Mouse (Mus musculus): Measurements from ENCODE around the gene Izumo1r. TPM values are rescaled to one million over a fixed set of nuclear protein-coding genes. Genes with fewer than 3 reads are reported as not detected.

Gene Izumo1r
- polyA plus RNA-seq, 2 experiments from 2014 or later = 971 to 1,075 TPM

DNA sequence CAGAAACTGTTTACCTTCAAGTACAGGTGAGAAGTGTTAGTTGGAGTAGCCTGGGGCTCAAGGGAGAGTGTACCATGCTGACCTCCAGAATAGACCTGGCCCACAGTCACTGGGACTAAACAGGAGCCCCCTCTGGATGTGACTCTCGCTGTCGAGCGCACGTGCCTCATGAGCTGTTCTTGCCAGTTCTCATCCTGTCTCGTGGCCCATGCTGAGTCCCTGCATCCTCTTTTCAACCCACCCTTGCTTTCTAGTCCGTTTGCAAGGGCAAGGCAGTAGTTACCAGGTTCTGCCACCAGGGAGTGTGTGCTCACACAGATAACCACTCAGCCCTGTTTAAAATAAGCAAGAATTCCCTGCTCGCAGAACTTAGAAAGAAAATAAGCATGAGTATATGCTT, 36.8 kb downstream of the Izumo1r start:
- peak; percentile 90 for ATAC-seq

DNA sequence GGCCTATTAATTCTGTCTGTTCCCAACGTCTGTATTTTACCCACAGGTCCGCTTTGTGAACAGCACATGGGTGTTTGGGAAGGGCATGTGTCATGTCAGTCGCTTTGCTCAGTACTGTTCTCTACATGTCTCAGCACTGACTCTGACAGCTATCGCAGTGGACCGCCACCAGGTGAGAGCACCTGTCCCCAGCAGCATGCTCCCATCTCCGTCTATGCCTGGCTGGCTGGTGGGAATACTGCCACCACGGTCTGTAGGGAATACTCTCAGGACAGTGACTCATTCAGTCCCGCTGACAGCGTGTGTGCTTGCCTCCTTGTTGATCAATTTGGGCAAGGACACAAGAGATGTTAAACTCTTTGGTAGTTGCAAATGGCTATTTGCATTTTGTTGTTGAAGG, 39.0 kb downstream of the Izumo1r start:
- ATAC-seq = no peak

DNA sequence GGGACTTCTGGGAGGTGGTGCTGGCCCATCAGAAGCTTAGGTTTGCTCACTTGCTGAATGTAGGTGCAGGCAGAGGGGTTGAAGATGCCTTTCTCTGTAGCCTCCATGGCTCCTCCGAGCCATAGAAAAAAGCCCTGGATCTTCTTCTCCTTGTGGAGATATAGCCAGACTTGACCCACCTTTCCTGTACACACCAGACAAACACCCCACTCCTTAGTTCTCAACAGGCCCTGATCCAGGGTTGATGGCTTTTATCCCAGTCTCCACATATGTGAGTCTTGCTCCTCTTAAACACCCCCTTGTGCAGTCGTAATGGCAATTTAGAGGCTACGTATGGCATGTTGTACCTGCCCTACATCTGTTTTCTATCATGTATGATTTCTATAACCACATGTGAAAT, 40.6 kb downstream of the Izumo1r start:
- ATAC-seq = no peak

DNA sequence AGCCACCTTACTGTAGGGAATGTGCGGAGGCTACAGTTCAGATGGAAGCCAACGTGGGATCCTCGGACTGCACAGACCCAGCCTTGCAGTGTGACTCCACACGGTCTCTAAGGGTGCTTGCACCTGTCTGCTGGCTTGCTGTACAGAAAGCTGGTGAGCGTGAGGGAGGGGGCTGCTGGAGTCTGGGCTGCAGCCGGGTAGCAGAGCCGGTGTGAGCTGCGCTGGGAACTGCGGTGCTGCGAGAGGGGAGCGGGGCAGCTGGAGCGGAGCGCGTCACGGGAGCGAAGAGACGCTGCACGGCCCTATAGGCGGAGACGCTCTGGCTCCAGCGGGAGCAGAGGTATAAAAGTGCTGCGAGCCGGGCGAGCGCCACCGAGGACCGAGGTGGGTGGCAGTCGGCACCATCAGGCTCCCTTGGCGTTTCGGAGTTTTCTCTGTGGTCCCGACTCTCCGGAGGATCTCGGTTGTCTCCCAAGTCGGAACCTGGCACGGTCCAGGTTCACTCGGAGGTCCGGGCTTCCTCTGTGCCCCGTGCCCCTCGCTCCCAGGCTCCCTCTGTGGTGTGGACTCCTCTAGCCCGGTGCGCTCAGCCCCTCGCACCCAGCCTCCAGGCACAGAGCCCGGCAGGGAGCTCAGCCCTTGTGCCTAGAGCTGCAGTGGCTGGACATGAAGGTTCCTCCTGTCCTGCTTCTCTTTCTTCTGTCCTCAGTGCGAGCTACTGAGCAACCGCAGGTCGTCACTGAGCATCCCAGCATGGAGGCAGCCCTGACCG, 43.7 kb downstream of the Izumo1r start, which contains the start of gene Gpr83:
TSS of gene Gpr83 (plus strand) at position 343 of the 772 bp plus-strand sequence.
- ATAC-seq = peak; percentile 73

DNA sequence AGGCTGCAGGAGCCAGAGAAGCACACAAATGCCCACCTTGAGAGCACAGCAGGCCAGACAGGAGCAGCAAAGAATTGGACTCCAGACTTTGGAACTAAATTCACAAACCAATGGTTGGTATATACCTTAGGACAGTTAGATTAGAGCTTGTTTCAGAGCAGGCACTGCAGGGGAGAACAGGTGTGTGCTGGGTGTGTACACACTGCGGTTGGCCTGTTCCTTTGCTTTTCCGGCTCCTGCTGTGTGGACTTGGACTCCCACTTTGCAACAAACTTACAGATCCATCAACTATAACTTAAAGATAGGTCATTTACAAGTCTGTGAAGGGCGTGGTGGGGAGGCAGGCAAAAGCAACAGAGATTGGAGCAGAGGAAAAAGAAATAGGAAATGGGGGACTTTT, 45.0 kb downstream of the Izumo1r start:
- no peak for ATAC-seq

DNA sequence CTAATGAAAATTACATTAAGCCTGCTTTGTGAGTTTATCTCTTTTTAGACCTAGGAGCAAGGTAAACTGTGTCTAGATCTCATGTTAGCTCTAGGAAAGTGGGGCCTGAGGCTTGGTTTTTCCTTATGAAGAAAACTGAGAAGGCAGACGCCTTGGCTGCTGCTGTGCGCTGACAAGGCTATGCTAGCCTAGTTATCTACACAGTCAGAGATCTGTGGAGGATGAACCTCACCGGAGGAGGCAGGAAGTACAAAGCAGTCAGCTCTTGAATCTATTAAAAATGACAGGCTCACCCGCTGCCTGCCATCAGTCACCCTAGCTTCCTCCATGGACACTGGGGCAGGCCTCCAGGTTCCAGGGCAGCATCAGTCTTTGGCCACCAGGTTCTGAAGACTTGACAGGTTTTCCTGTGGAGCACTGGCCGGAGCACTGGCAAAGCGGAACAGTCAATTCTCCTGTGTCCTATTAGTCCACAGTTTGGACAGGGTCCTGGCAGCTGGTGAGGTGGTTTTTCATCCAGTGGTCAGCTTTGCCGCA, 45.5 kb downstream of the Izumo1r start:
- peak; percentile 37 for ATAC-seq

DNA sequence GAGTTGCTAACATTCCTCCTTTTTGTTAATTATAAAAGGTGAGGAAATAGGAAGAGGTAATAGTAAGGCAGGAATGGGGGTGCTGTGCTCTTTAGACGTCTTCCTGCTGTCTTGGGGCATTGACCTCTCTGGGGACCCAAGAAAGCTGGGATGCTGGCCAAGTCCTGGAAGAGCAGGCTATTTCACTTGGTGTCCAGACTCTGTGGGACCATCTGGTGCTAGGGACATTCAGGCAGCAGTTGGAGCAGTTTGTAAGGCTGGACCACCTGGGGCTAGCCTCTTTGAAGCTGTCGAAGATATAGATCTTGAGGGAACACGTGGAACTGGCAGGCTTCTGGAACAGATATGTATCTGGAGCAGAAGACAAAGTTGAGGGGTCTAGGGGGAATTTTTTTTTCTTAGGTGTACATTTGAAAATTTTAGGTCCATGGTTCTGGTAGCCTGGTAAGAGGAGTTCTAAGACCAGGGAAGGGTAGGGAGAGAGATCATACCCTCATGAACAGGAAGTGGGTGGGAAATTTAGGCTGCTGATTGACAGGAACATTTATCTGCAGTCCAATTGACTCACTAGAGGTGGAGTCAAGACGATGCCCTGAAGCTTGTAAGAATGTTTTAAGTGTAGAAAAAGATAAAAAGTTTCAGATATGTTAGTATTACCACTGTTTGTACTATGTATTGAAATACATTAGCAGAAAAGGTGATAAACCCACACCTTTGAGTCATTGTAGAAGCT, 46.7 kb downstream of the Izumo1r start:
- peak; percentile 37 for ATAC-seq

DNA sequence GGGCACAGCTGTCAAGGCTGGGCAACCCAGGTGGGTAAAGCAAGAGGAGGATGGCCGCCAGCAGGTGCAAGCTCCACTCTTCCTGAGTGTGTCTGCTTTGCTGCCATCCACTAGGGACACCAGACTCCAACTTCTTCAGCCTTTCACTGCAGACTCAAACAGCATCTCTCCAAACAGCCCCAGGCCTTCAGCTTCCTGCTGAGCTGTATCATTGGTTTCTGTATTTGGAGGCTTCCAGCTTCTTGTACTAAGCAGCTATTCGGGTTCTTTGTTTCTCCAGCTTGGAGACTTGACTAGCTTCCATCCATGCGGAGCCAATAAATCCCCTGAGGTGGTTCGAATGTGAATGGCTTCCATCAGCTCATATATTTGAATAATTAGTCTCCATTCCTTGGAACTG, 49.2 kb downstream of the Izumo1r start:
- no peak for ATAC-seq

DNA sequence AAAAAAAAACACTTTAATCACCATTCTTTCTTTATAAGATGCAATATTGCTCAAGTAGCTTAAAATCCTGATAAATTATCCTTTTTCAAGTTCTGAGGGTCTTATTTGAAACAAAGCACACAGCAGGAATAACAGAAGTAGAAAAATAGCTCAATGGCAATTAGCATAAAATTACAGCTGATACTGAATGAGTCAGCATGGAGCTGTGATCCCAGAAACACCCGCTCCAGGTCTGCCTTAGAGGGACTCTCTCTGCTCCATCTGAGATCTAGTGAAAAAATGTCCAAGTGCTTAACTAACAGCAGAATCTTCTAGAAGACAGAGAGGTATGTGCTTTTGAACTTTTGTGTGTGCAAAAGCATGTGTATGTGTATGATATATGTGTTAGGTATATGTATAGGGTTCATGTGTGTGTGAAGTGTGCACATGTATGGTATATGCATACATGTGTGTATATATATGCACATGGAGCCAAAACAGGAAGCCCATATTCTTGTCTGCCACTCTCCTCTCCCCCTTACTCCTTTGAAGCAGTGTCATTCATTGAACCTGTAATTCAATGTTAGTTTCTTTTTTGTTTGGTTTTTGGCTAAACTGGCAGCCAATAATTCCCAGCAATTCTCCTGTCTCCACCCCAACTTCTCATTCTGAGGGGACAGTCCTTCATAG, 55.3 kb downstream of the Izumo1r start:
- no peak for ATAC-seq

DNA sequence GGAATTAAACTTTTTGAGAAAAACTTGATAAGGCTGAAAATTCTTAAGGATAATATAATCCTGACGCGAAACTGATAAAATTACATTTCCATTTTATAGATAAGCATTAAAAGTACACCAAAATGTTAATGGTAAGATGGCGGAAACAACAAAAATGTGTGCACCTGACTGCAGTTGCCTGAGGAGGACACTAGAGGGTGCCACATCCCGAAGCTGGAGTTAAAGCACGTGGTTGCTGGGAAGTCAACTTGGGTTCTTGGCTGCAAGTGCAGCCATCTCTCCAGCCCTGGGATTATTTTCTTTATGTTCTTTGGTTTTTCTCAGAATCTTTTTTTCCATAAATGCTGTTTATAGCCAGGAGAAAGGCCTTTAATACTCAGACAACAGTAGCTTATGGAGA, 57.3 kb downstream of the Izumo1r start:
- ATAC-seq = no peak

DNA sequence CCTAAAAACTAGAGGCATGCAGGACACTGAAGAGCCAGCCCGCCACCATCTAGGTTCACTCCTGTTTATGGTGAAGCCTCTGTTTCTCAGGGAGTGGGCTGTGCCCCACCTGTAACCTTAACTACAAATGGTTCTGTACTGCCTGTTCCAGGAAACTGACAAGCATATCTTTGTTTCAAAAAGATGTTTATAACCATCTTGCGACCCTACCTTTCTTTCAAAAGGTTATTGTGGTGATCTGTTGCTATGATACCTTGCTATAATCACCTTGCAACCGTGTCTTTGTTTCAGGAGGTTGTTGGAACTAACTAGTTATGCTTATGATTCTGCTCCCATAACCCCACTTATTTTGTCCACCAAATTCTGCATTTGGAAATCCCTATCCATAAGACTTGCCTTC, 59.8 kb downstream of the Izumo1r start:
- ATAC-seq = peak; percentile 68

DNA sequence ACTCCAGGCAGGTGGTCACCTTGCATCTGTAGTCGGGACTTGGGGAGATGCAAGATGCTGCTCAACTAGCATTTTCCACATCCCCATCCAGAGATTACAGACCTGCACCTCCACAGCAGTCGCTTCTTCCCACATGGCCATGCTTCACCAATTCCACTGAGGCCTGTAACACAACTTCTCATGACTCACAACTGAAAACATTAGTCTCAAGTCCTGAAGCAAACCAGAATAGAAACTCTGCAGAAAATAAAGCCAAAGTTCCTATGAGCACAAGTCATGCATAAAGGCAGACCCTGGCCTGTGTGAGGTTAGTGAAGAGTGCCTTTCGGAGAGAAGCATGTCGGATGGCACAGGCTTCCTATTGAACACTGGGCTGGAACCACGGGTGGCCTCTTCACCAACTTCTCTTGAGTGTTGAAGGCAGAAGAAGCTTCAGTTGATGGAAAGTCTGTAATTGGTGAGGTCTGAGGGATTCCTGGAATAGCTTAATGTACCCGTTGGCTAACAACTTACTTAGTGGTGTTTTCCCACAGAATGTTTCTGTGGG, 60.4 kb downstream of the Izumo1r start:
- no peak for ATAC-seq

DNA sequence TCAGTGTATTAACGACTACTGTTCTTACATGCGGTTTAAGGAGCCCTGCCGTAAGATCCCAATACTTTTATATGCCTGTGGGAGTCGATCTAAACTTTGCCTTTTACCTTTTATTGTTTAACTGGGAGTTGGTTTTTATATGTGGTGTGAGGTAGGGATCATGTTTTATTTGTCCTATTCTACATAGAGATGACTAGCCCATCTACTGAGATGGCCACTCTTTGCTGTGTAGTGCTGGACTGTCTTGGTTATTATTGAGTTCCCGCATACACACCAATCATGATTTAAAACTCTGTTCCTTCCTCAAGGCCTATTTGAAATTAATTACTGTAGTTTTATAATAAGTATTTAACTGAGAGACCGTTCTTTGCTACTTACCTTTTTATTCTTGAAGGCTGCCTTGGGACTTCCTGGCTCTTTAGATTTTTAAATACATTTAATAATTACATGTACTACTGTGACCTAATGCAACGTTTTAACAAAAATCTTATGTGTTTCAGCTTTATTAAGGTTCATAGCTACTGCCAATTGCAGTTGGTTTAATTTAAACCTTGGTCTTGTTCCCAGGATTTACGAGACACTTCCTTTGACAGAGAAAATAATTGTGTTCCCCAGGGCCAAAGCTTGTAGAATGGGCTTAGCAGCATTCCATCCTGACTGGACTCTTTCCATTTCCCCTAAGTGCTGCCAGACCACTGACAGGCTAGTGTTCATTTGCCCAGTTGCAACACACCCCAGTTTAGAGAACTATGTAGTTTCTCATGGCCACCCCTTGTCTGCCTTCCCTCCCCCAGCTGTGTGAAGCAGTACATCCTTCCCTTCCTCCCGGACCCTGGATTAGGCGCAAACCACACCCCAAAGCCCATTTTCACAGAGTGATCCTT, 61.6 kb downstream of the Izumo1r start:
- ATAC-seq = no peak

DNA sequence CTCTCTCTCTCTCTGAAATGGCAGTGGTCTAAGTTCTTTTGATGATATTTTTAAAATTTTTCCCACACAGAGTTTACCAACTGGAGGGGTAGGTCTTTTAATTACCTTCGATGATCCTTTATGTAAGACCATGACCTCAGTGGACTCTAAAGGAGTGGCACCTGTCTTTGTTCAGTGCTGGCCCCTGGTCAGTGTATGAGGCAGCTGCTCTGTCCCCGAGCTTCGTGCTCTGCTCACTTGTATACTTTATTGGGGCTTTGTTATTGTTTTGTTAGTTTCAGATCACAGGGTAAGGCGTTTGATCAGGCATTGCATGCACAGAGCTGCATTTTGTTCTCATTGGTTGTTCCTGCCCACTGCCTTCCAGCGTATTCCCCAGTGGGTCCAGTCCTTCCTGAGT, 63.8 kb downstream of the Izumo1r start:
- ATAC-seq = no peak

DNA sequence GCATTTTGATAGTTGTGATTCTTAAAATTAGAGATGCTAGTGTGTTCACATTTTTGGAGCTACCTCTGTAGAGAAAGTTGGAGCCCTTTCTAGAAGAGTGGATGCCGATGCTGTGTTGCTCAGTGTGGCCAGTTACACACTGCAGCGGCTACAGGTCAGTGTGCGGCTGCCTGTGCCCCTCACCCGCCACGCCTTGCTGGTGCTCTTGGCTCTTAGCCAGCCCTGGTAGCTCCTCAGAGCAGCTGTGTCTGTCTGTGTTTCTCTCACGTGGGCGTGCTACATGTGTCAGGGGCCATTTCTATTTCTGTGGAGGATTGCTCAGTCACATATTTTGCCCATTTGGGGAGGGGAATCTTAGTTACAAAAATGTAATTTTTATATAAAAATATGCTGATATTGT, 64.2 kb downstream of the Izumo1r start:
- ATAC-seq = no peak

Other genes starting within 250 kb of the Izumo1r start
- gene Piwil4, start 163.2 kb downstream of the Izumo1r start, polyA plus RNA-seq (2017; shearing (Covaris generic)) = under 1 TPM in 1 of 2 experiments, not detected in 1; 0.45 TPM
- gene Fut4, start 151.6 kb downstream of the Izumo1r start, polyA plus RNA-seq (2017; shearing (Covaris generic)) = under 1 TPM; 0.08 to 0.14 TPM
- gene 1700012B09Rik, start 132.9 kb downstream of the Izumo1r start, polyA plus RNA-seq (2017; shearing (Covaris generic)) = not detected
- gene Mre11a, start 119.3 kb downstream of the Izumo1r start, polyA plus RNA-seq (2017; shearing (Covaris generic)) = 10 to 100 TPM; 19.6 to 24.6 TPM
- gene Ankrd49, start 119.1 kb downstream of the Izumo1r start, polyA plus RNA-seq (2017; shearing (Covaris generic)) = 10 to 100 TPM; 25.5 to 30.9 TPM
- 10 to 100 TPM; 88.3 to 94.9 TPM for gene Gpr83, start 43.7 kb downstream of the Izumo1r start, polyA plus RNA-seq (2017; shearing (Covaris generic))
- 10 to 100 TPM; 27.2 to 27.5 TPM for gene Panx1, start 141.5 kb upstream of the Izumo1r start, polyA plus RNA-seq (2017; shearing (Covaris generic))
- gene Hephl1, start 208.2 kb upstream of the Izumo1r start, polyA plus RNA-seq (2017; shearing (Covaris generic)) = not detected

Measured in activated CD4-positive, CD25-positive, alpha-beta regulatory T cell, adult 4 months (primary cell).